Mouse (Mus musculus): Measurements from ENCODE around the gene Setd5. TPM values are rescaled to one million over a fixed set of nuclear protein-coding genes. Genes with fewer than 3 reads are reported as not detected.
A peak's percentile ranks its signal among the peaks of the same experiment; 100 is the strongest.

The Setd5 gene
- polyA plus RNA-seq, 1 experiment from 2014 or later = 75.6 TPM

- Histone ChIP-seq H3K27ac (ENCODE audit: low read length) (no peak overlapping the region), H3K4me3 (ENCODE audit: low read length) (no peak overlapping the region), H3K4me1 (replicated peaks; ENCODE audit: control insufficient read depth, insufficient read depth, low read length) (peaks cover 12% of the 10 kb centered on the region), H3K36me3 (ENCODE audit: control insufficient read depth, insufficient read depth, low read length) (peaks cover 12% of the 10 kb centered on the region), H3K4me2 (ENCODE audit: low read depth, low read length) (no peak overlapping the region), H3K9ac (ENCODE audit: low read length) (no peak overlapping the region), H3K9me3 (ENCODE audit: control insufficient read depth, low read length) (no peaks in the 10 kb centered on the region), H3K27me3 (ENCODE audit: control insufficient read depth, insufficient read depth, low read depth, low read length) (no peaks in the 10 kb centered on the region)
- no peak for ATAC-seq (ENCODE audit: low read depth)
- WGBS = 85% methylated on average over 3 of the region's 3 CpGs
Observed at GRCm38 (mm10) chr6:113049159-113049558, 28.0 kb upstream of the Setd5 start.

- H3K27ac ChIP-seq (ENCODE audit: low read length) = no peak overlapping the region
- H3K36me3 ChIP-seq (ENCODE audit: control insufficient read depth, insufficient read depth, low read length) = peaks cover 21% of the 10 kb centered on the region
- H3K4me3 ChIP-seq (ENCODE audit: low read length) = no peak overlapping the region
- 56% methylated on average over 3 of the region's 3 CpGs for WGBS
- H3K27me3 ChIP-seq (ENCODE audit: control insufficient read depth, insufficient read depth, low read depth, low read length) = no peaks in the 10 kb centered on the region
- H3K9ac ChIP-seq (ENCODE audit: low read length) = no peak overlapping the region
- H3K4me1 ChIP-seq (replicated peaks; ENCODE audit: control insufficient read depth, insufficient read depth, low read length) = no peaks in the 10 kb centered on the region; the same call in 1 of the 2 replicates
- H3K4me2 ChIP-seq (ENCODE audit: low read depth, low read length) = no peak overlapping the region
- H3K9me3 ChIP-seq (ENCODE audit: control insufficient read depth, low read length) = no peaks in the 10 kb centered on the region
- no peak for ATAC-seq (ENCODE audit: low read depth)
Observed at GRCm38 (mm10) chr6:113052972-113053371, 24.2 kb upstream of the Setd5 start.

- H3K9ac ChIP-seq (ENCODE audit: low read length) = no peak overlapping the region
- no peaks in the 10 kb centered on the region for H3K27me3 ChIP-seq (ENCODE audit: control insufficient read depth, insufficient read depth, low read depth, low read length)
- H3K4me1 ChIP-seq (replicated peaks; ENCODE audit: control insufficient read depth, insufficient read depth, low read length) = no peaks in the 10 kb centered on the region
- H3K9me3 ChIP-seq (ENCODE audit: control insufficient read depth, low read length) = no peaks in the 10 kb centered on the region
- WGBS = 85% methylated on average over 6 of the region's 6 CpGs
- H3K4me3 ChIP-seq (ENCODE audit: low read length) = no peak overlapping the region
- no peak overlapping the region for H3K27ac ChIP-seq (ENCODE audit: low read length)
- ATAC-seq (ENCODE audit: low read depth) = no peak
- H3K36me3 ChIP-seq (ENCODE audit: control insufficient read depth, insufficient read depth, low read length) = peaks cover 23% of the 10 kb centered on the region
- H3K4me2 ChIP-seq (ENCODE audit: low read depth, low read length) = no peak overlapping the region
Observed at GRCm38 (mm10) chr6:113054552-113055107, 22.5 kb upstream of the Setd5 start.

- no peaks in the 10 kb centered on the region for H3K27me3 ChIP-seq (ENCODE audit: control insufficient read depth, insufficient read depth, low read depth, low read length)
- H3K36me3 ChIP-seq (ENCODE audit: control insufficient read depth, insufficient read depth, low read length) = peaks cover 43% of the 10 kb centered on the region
- no peak for ATAC-seq (ENCODE audit: low read depth)
- H3K9ac ChIP-seq (ENCODE audit: low read length) = no peak overlapping the region
- no peak overlapping the region for H3K4me2 ChIP-seq (ENCODE audit: low read depth, low read length)
- 64% methylated on average over 1 of the region's 1 CpGs for WGBS
- no peaks in the 10 kb centered on the region for H3K9me3 ChIP-seq (ENCODE audit: control insufficient read depth, low read length)
- H3K4me1 ChIP-seq (replicated peaks; ENCODE audit: control insufficient read depth, insufficient read depth, low read length) = no peaks in the 10 kb centered on the region
- H3K27ac ChIP-seq (ENCODE audit: low read length) = no peak overlapping the region
- no peak overlapping the region for H3K4me3 ChIP-seq (ENCODE audit: low read length)
Observed at GRCm38 (mm10) chr6:113060892-113061563, 16.1 kb upstream of the Setd5 start.

- H3K9me3 ChIP-seq (ENCODE audit: control insufficient read depth, low read length) = no peaks in the 10 kb centered on the region
- H3K4me1 ChIP-seq (replicated peaks; ENCODE audit: control insufficient read depth, insufficient read depth, low read length) = no peaks in the 10 kb centered on the region
- H3K4me2 ChIP-seq (ENCODE audit: low read depth, low read length) = no peak overlapping the region
- no peak overlapping the region for H3K9ac ChIP-seq (ENCODE audit: low read length)
- no peak overlapping the region for H3K4me3 ChIP-seq (ENCODE audit: low read length)
- H3K27ac ChIP-seq (ENCODE audit: low read length) = no peak overlapping the region
- H3K36me3 ChIP-seq (ENCODE audit: control insufficient read depth, insufficient read depth, low read length) = peaks cover 52% of the 10 kb centered on the region
- 64% methylated on average over 3 of the region's 3 CpGs for WGBS
- ATAC-seq (ENCODE audit: low read depth) = no peak
- H3K27me3 ChIP-seq (ENCODE audit: control insufficient read depth, insufficient read depth, low read depth, low read length) = no peaks in the 10 kb centered on the region
Observed at GRCm38 (mm10) chr6:113062253-113062652, 14.9 kb upstream of the Setd5 start.

GRCm38 (mm10) chr6:113063363-113063762 lies 13.8 kb upstream of the Setd5 start:
- Histone ChIP-seq H3K27ac (ENCODE audit: low read length) (no peak overlapping the region), H3K4me3 (ENCODE audit: low read length) (no peak overlapping the region), H3K4me1 (replicated peaks; ENCODE audit: control insufficient read depth, insufficient read depth, low read length) (no peaks in the 10 kb centered on the region), H3K9me3 (ENCODE audit: control insufficient read depth, low read length) (no peaks in the 10 kb centered on the region), H3K4me2 (ENCODE audit: low read depth, low read length) (no peak overlapping the region), H3K27me3 (ENCODE audit: control insufficient read depth, insufficient read depth, low read depth, low read length) (no peaks in the 10 kb centered on the region), H3K36me3 (ENCODE audit: control insufficient read depth, insufficient read depth, low read length) (peaks cover 56% of the 10 kb centered on the region), H3K9ac (ENCODE audit: low read length) (no peak overlapping the region)
- ATAC-seq (ENCODE audit: low read depth) = no peak
- WGBS = 90% methylated on average over 10 of the region's 10 CpGs

GRCm38 (mm10) chr6:113065186-113065585 lies 12.0 kb upstream of the Setd5 start:
- 86% methylated on average over 3 of the region's 3 CpGs for WGBS
- H3K9me3 ChIP-seq (ENCODE audit: control insufficient read depth, low read length) = no peaks in the 10 kb centered on the region
- H3K4me2 ChIP-seq (ENCODE audit: low read depth, low read length) = no peak overlapping the region
- H3K36me3 ChIP-seq (ENCODE audit: control insufficient read depth, insufficient read depth, low read length) = peaks cover 54% of the 10 kb centered on the region
- H3K27me3 ChIP-seq (ENCODE audit: control insufficient read depth, insufficient read depth, low read depth, low read length) = no peaks in the 10 kb centered on the region
- no peak overlapping the region for H3K27ac ChIP-seq (ENCODE audit: low read length)
- no peak overlapping the region for H3K4me3 ChIP-seq (ENCODE audit: low read length)
- ATAC-seq (ENCODE audit: low read depth) = no peak
- H3K9ac ChIP-seq (ENCODE audit: low read length) = no peak overlapping the region
- no peaks in the 10 kb centered on the region for H3K4me1 ChIP-seq (replicated peaks; ENCODE audit: control insufficient read depth, insufficient read depth, low read length)

- ATAC-seq (ENCODE audit: low read depth) = no peak
- H3K36me3 ChIP-seq (ENCODE audit: control insufficient read depth, insufficient read depth, low read length) = peaks cover 34% of the 10 kb centered on the region
- peaks cover 9% of the 10 kb centered on the region; the same call in 1 of the 2 replicates for H3K4me1 ChIP-seq (replicated peaks; ENCODE audit: control insufficient read depth, insufficient read depth, low read length)
- H3K4me3 ChIP-seq (ENCODE audit: low read length) = no peak overlapping the region
- no peaks in the 10 kb centered on the region for H3K9me3 ChIP-seq (ENCODE audit: control insufficient read depth, low read length)
- WGBS = 87% methylated on average over 1 of the region's 1 CpGs
- no peaks in the 10 kb centered on the region for H3K27me3 ChIP-seq (ENCODE audit: control insufficient read depth, insufficient read depth, low read depth, low read length)
- no peak overlapping the region for H3K9ac ChIP-seq (ENCODE audit: low read length)
- H3K27ac ChIP-seq (ENCODE audit: low read length) = no peak overlapping the region
- H3K4me2 ChIP-seq (ENCODE audit: low read depth, low read length) = no peak overlapping the region
Observed at GRCm38 (mm10) chr6:113069154-113069553, 8.0 kb upstream of the Setd5 start.

- H3K4me3 ChIP-seq (ENCODE audit: low read length) = peak overlapping the region; percentile 86
- 12% methylated on average over 3 of the region's 3 CpGs for WGBS
- no peak for ATAC-seq (ENCODE audit: low read depth)
- H3K36me3 ChIP-seq (ENCODE audit: control insufficient read depth, insufficient read depth, low read length) = no peaks in the 10 kb centered on the region
- H3K27ac ChIP-seq (ENCODE audit: low read length) = peak overlapping the region; percentile 100
- peak overlapping the region; percentile 100 for H3K9ac ChIP-seq (ENCODE audit: low read length)
- H3K4me2 ChIP-seq (ENCODE audit: low read depth, low read length) = peak overlapping the region; percentile 68
- no peaks in the 10 kb centered on the region for H3K9me3 ChIP-seq (ENCODE audit: control insufficient read depth, low read length)
- H3K4me1 ChIP-seq (replicated peaks; ENCODE audit: control insufficient read depth, insufficient read depth, low read length) = peaks cover 19% of the 10 kb centered on the region
- no peaks in the 10 kb centered on the region for H3K27me3 ChIP-seq (ENCODE audit: control insufficient read depth, insufficient read depth, low read depth, low read length)
Observed at GRCm38 (mm10) chr6:113075261-113075660, 1.9 kb upstream of the Setd5 start.

All from lung, embryonic 16.5 days (tissue).